Mouse (Mus musculus) T-helper 2 cell (primary cell): ENCODE results near the gene Nlrp2.

Experiments
- in situ Hi-C: fragments of 300-600 bp; cut with MboI, MseI; formaldehyde crosslinking; loops from one replicate; pipeline ENCODE4 v1.15.1; 2025; ENCODE audit warnings: high pct_unique_total_duplicates

Nlrp2 gene

DNA sequence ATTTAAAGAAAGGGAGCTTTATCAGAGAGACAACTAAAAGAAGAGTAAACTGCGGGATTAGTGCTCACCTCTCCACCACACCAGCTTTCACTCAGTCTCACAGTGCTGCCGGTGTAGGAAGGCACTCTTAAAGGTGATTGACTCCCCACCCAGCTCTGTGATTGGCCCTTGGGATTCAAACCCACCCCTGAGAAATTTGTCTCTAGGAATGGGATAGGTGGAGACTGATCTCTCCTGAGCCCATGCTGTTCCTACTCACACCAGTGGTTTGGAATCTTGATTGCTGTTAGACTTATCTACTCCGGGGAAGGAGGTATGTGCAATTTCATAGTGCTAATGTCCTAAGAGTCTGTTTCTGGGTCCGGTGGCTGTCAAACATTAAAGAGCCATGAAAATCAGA, at the start of gene Nlrp2:
Gene Nlrp2, minus strand, starts transcription at position 101 of the 400 bp plus-strand sequence.
- in situ Hi-C loops, result no loop called here

DNA sequence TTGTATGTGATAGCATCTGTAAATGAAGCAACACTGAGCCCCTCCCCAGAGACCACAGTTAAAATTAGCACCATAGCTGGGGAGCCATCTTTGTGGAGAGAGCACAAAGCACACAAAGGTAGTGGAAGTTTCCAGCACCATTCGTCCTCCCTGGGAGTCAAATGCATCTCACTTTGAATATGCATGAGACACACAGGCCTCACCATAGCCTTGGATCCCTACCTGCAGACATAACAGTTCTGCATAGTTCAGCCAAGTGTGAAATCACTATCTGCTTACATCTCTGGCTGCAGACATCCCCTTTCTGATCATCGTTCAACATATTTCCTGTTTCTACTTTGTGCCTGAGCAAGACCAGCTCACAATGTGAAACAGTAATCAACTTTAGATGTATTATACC, 15.9 kb upstream of the Nlrp2 start:
- in situ Hi-C loops, result no loop called here

DNA sequence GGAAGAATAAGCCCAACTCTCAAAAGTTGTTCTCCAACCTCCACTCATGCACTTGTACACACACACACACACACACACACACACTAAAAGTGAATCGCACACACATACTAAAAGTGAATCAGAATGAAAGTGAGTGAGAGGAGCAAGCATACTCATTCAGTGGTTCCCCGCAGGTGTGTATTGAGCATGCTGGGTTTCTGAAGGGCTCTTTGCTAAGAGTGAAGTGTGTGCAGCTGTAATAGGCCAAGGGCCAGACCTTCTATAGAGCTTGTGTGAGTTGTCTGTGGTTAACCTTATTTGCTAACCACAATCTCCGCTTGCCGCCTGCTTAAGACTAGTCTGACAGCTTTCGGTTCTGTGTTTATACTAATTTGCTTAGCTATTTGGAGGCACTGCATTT, 12.8 kb upstream of the Nlrp2 start:
- in situ Hi-C loops, result no loop called here

GRCm38 (mm10) chr7:5350237-5350636, 598 bp downstream of the Nlrp2 start, which contains the start of gene Gm5065:
Gene Gm5065, plus strand, starts transcription at chr7:5350537.
- in situ Hi-C loops, result no loop called here

DNA sequence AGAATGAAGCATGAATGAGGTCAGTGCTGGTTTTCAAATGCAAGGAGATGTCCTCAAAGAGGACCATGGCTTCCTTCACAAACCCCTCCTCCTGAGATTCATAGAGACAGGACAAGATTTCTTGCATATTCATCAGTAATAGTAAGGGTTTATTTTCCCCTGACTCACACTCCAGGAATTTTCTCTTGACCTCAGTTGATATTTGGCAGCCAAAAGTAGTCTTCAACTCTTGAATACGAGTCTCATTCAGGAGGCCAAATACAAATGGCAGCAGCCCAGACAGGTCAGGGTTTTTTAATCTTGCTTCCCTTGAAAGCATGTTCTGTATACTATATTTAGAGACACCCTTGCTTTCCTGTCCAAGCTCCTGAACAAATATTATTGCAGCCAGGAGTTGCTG, 23.3 kb downstream of the Nlrp2 start:
- in situ Hi-C loops, result no loop called here

- in situ Hi-C loops, result no loop called here
Observed at GRCm38 (mm10) chr7:5288281-5288680, 62.6 kb downstream of the Nlrp2 start.

GRCm38 (mm10) chr7:5263051-5263450, 87.8 kb downstream of the Nlrp2 start:
- in situ Hi-C loops, result no loop called here
